Mouse (Mus musculus) thymus, postnatal 0 days (tissue): ENCODE results near the gene Kmt5a. TPM values are rescaled to one million over a fixed set of nuclear protein-coding genes. Genes with fewer than 3 reads are reported as not detected.

Experiments used
- DNase-seq: peaks from one replicate; pipeline ENCODE4 v3.0.0-alpha.2; 2015; ENCODE audit warnings: low spot score
- microRNA-seq: library from miRNA; unstranded; fragments of <30 nt; microRNA quantifications from one replicate; pipeline ENCODE4, GENCODE M21; 2016; ENCODE audit warnings: borderline number of aligned reads
- polyA plus RNA-seq: library from polyadenylated mRNA; unstranded; fragments of >200 nt; fragmentation: Nextera tagmentation; extraction: Ambion mirVana; gene quantifications from 2 replicates; pipeline ENCODE4 v1.2.1, GENCODE M21; 2015

Gene Kmt5a
- polyA plus RNA-seq, 1 experiment from 2014 or later: 47.9 TPM

- no peak for DNase-seq
Measured at GRCm38 (mm10) chr5:124510536-124511050, 70.9 kb downstream of the Kmt5a start.

Small RNA genes lying within 50 kb of the gene (microRNA-seq; reads per million reads assigned to microRNA genes)
- 2.1 reads per million for gene Gm27486

Other genes starting within 250 kb of the Kmt5a start
- 22.6 and 33.9 TPM in 2 replicates for gene Pitpnm2, start 190.2 kb upstream of the Kmt5a start, polyA plus RNA-seq
- 16.7 and 21.2 TPM in 2 replicates for gene Mphosph9, start 112.0 kb upstream of the Kmt5a start, polyA plus RNA-seq
- 11.0 and 11.9 TPM in 2 replicates for gene 2810006K23Rik, start 111.8 kb upstream of the Kmt5a start, polyA plus RNA-seq
- 86.3 and 118 TPM in 2 replicates for gene Cdk2ap1, start 76.8 kb upstream of the Kmt5a start, polyA plus RNA-seq
- gene Sbno1, start 13.9 kb upstream of the Kmt5a start, polyA plus RNA-seq: 76.5 and 90.9 TPM in 2 replicates
- gene Rilpl2, start 38.4 kb downstream of the Kmt5a start, polyA plus RNA-seq: 39.5 and 40.2 TPM in 2 replicates
- 17.5 and 17.8 TPM in 2 replicates for gene Snrnp35, start 43.2 kb downstream of the Kmt5a start, polyA plus RNA-seq
- gene Rilpl1, start 91.5 kb downstream of the Kmt5a start, polyA plus RNA-seq: 4.6 and 4.8 TPM in 2 replicates
- gene Tmed2, start 100.8 kb downstream of the Kmt5a start, polyA plus RNA-seq: 489 and 490 TPM in 2 replicates
- 16.5 and 19.7 TPM in 2 replicates for gene Ddx55, start 112.9 kb downstream of the Kmt5a start, polyA plus RNA-seq
- gene Eif2b1, start 139.2 kb downstream of the Kmt5a start, polyA plus RNA-seq: 69.5 and 71.1 TPM in 2 replicates
- 43.8 and 50.2 TPM in 2 replicates for gene Gtf2h3, start 139.2 kb downstream of the Kmt5a start, polyA plus RNA-seq
- gene Atp6v0a2, start 188.6 kb downstream of the Kmt5a start, polyA plus RNA-seq: 50.4 and 53.0 TPM in 2 replicates